Mouse (Mus musculus): Measurements from ENCODE around the gene Zfp207. TPM values are rescaled to one million over a fixed set of nuclear protein-coding genes. Genes with fewer than 3 reads are reported as not detected.

The Zfp207 gene
- total RNA-seq (2023) = 100 to 1,000 TPM; 180 to 210 TPM

DNA sequence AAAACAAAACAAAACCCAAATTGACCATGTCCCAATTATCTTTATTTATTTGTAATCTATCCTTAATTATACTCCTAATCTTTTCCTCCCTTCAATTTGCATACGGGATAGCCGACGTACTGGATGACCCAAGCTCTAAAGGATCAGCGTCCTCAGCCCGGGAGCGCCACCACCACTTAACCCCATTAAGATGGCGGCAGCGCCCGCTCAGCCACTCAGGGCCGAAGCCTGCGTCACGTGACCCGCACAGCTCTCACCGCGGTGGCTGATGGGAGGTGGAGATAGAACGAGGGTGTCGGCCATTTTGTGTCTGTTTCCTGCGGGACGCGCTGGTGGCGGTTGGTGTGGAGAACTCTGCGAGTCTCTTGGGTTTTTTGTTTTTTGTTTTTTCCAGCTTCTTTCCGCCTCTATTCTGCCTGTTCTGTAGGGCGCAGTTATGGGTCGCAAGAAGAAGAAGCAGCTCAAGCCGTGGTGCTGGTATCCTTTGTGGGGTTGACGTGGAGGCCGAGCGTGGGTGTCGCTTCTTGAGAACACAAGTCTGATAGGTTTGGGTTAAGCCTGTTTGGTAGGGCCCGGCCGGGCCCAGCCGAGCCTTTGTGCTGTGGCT lies at the start of gene Zfp207:
Gene Zfp207 (plus strand): TSS at position 261 of the 607 bp plus-strand sequence.

DNA sequence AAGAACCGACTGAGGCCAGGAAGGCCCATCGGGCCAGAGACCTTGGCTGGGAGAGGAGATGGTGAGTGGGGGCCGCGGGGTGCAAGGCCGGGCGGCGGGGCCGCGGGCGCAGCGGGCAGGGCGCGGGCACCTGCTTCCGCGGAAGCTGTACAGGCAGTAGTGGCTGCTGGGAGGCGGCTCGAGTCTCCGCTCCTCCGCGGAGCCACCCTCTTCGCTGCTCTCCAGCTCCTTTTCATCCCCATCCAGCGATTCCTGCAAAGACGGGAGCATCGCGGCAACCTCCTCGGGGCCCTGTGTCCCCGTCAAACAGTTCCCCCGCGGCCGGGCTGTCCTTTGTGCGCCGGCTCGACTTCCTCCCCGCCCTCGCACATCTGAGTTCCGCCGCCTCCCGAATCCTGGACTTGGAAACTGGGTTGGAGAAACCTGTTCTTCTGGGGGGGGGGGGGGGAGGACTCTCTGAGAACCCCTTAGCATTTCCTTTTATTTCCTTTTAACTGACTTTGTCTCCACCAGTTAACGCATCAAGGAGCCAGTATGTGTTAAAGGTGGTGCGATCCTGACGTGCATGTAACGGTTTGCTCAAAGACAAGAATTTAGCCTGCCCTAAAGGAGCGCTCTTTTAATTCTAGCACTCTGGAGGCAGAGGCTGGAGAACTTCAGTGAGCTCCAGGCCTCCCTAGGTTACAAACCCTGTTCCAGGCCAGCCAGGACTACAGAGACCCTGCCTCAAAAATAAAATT lies 5.2 kb upstream of the Zfp207 start, which contains the start of gene 5730455P16Rik:
Gene 5730455P16Rik (minus strand): TSS at position 323 of the 740 bp plus-strand sequence.

GRCm38 (mm10) chr11:80428381-80429008 lies 45.4 kb downstream of the Zfp207 start, which contains the start of gene Psmd11:
Psmd11 (plus strand) TSS chr11:80428615.

Other genes starting within 250 kb of the Zfp207 start
- 1 to 10 TPM; 6.1 to 7.0 TPM for gene Tefm, start 241.1 kb upstream of the Zfp207 start, total RNA-seq (2023)
- gene Adap2, start 229.2 kb upstream of the Zfp207 start, total RNA-seq (2023) = 1 to 10 TPM in 1 of 2 experiments, under 1 TPM in 1; 0.73 to 2.5 TPM
- gene Rnf135, start 199.4 kb upstream of the Zfp207 start, total RNA-seq (2023) = 1 to 10 TPM; 5.5 to 6.3 TPM
- 10 to 100 TPM; 45.1 to 49.2 TPM for gene Rhot1, start 174.3 kb upstream of the Zfp207 start, total RNA-seq (2023)
- gene Rhbdl3, start 82.4 kb upstream of the Zfp207 start, total RNA-seq (2023) = 1 to 10 TPM in 1 of 2 experiments, under 1 TPM in 1; 0.77 to 1.1 TPM
- gene 5730455P16Rik, start 5.2 kb upstream of the Zfp207 start, total RNA-seq (2023) = 10 to 100 TPM; 15.6 to 16.1 TPM
- 100 to 1,000 TPM; 104 to 120 TPM for gene Psmd11, start 45.3 kb downstream of the Zfp207 start, total RNA-seq (2023)
- 1 to 10 TPM; 4.3 to 4.8 TPM for gene Cdk5r1, start 93.7 kb downstream of the Zfp207 start, total RNA-seq (2023)

Data from T-cell, adult 66 days (primary cell).